Mouse (Mus musculus): ENCODE data around the gene Rhox9.
A peak's percentile ranks its signal among the peaks of the same experiment; 100 is the strongest.
"Not testable (repeated sequence)": the region's sequence is repeated elsewhere in the genome, so short reads cannot be mapped to it uniquely, and the experiment has no call there.

Rhox9 gene

DNA sequence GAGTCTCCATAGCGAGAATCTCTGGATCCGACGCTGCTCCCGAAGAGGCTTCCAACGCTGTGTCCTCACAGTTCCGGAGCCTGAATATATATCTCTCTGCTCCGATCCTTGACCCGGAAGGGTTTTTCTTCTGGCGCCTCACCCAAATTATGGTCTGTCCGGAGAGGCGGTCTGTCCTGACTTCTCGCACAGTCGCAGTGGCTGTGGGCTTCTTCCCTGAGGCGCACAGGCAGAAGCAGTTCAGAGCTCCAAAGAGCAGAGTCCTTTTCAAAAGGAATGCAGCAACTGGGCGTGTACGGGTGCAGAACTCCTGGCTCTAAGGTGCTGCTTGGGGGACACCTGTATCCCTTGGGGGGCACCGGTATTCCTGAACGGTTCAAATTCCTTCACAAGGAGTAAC lies at the start of gene Rhox9:
TSS of gene Rhox9 (minus strand) at position 101 of the 400 bp plus-strand sequence.
- DNase-seq (ENCODE audit: low spot score), result not testable (repeated sequence)

DNA sequence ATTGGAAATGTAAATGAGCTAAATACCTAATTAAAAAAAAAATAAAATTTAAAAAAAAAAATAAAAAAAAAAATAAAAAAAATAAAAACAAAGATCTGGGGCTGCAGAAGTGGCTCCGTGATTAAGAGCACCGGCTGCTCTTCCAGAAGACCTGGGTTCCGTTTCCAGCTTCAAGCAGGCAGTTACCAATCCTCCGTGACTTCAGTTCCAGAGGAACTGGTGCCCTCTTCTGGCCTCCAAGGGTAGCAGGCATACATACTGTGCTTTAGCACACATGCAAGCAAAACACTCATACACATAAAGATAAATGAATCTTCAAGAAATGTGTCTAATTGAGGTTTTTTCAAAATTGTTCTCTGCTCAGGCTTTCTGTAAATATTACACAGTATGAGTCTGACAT lies 14.7 kb upstream of the Rhox9 start:
- DNase-seq (ENCODE audit: low spot score), result no peak

DNA sequence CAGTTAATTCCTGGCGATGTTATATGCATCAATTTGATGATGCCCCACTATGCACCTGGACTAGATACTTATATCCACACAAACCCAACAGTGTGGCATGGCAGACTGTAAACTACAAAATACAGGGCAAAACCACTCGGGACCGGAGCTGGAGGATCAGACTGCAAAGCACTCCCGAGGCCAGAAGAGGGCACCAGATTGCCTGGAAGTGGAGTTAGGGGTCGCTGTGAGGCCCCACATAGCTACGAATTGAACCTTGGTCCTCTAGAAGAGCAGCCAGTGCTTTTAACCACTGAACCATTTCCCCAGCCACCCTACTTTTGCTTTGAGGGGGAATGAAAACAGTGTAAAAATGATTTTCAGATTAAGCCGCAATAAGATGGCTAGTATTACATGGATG lies 7.0 kb upstream of the Rhox9 start:
- DNase-seq (ENCODE audit: low spot score), result peak; percentile 23

DNA sequence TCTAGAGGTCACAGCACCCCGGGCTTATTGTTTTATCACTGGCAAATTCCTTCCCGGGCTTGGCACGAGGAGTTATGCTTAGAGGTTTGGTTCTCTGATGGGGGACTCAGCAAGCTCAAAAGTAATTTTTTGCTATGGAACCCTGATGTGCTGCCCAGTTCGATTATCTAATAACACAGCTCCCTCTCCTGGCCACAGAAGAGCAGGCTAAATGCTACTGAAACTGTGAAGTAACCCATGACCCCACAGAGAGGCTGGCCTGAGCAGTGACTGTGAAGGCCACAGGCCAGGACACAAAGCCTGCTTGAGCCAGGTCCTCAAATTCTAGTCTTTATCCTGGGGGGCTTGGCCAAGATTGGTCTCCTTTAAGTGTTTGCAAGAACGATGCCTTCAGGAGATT lies 2.2 kb upstream of the Rhox9 start:
- peak; percentile 20 for DNase-seq (ENCODE audit: low spot score)

DNA sequence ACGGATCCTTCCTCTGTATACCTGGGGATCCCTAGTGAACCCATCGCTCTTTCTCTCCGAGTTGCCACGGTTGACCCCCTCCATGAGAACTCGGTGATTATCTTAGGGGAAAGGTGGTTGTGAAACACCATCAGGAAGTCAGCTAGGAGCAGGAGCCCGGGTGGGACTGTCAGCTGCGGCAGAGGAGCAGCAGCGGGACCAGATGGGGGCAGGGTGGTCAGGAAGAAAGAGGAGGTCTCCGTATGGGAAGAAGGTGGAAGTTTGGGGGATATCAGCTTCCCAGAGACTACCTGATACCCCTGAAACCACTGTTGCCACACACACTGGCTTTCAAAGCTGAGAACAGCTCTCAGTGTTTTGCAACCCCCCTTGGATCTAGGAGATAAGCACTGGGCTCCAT lies 4.4 kb downstream of the Rhox9 start, which contains the start of gene Rhox7b:
TSS of gene Rhox7b (minus strand) at position 101 of the 400 bp plus-strand sequence.
- not testable (repeated sequence) for DNase-seq (ENCODE audit: low spot score)

DNA sequence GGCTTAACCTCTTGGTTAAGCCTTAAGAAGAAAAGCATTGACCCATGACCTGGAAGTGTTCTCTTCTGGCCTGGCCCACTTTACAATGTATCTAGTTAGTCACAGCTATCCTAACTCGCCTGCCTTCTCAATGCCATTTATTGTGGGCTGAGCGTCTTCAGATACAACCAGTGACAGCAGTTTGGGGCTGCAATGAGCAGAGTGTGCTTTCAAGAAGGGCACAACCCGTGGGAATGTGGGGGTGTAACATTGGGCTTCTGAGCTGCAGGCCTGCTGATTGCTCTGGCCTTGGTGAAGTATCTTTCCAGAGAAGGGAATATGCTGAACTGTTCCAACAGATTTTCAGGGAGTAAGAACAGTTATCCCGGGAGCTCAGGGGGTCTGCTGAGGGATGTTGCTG lies 22.7 kb downstream of the Rhox9 start, which contains the start of gene Rhox8:
TSS of gene Rhox8 (minus strand) at position 101 of the 400 bp plus-strand sequence.
- DNase-seq (ENCODE audit: low spot score), result no peak

DNA sequence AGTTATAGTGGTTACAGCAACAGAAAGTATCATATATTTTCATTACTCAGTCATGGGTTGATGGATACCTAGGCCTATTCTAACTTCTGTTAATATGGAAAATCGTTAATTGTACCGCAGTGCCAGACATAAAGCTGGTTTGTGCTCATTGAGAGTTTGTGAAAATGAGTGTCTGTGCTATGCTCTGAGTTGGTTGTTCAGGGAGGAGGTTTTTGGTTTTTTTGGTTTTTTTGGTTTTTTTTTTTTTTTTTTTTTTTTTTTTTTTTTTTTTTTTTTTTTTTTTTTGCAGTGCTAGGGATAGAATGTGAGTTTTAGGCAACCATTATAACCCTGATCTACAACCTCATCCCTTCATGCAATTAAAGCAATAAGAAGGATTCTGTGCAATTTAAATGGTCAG lies 29.9 kb downstream of the Rhox9 start:
- no peak for DNase-seq (ENCODE audit: low spot score)

Data from ovary, postnatal 36 days (tissue).